Mouse (Mus musculus): ENCODE results near the gene Afap1l2.

Afap1l2 gene

GRCm38 (mm10) chr19:57007291-57007690 lies 737 bp downstream of the Afap1l2 start:
- no peak for DNase-seq (ENCODE audit: low read depth)

GRCm38 (mm10) chr19:57006841-57007240 lies 1.2 kb downstream of the Afap1l2 start:
- no peak for DNase-seq (ENCODE audit: low read depth)

- DNase-seq (ENCODE audit: low read depth): no peak
These were observed 3.0 kb downstream of the Afap1l2 start for GRCm38 (mm10) chr19:57005062-57005461.

GRCm38 (mm10) chr19:57003460-57003810 lies 4.6 kb downstream of the Afap1l2 start:
- no peak for DNase-seq (ENCODE audit: low read depth)

GRCm38 (mm10) chr19:57002741-57003459 lies 5.1 kb downstream of the Afap1l2 start:
- no peak for DNase-seq (ENCODE audit: low read depth)

GRCm38 (mm10) chr19:57001926-57002325 lies 6.1 kb downstream of the Afap1l2 start:
- DNase-seq (ENCODE audit: low read depth): no peak

GRCm38 (mm10) chr19:57000592-57000991 lies 7.4 kb downstream of the Afap1l2 start:
- DNase-seq (ENCODE audit: low read depth): no peak

- DNase-seq (ENCODE audit: low read depth): no peak
These were observed 8.2 kb downstream of the Afap1l2 start for GRCm38 (mm10) chr19:56999781-57000180.

- no peak for DNase-seq (ENCODE audit: low read depth)
These were observed 9.1 kb downstream of the Afap1l2 start for GRCm38 (mm10) chr19:56998910-56999309.

- DNase-seq (ENCODE audit: low read depth): no peak
These were observed 9.7 kb downstream of the Afap1l2 start for GRCm38 (mm10) chr19:56998331-56998730.

- no peak for DNase-seq (ENCODE audit: low read depth)
These were observed 10.8 kb downstream of the Afap1l2 start for GRCm38 (mm10) chr19:56997164-56997599.

- no peak for DNase-seq (ENCODE audit: low read depth)
These were observed 12.6 kb downstream of the Afap1l2 start for GRCm38 (mm10) chr19:56995441-56995840.

- DNase-seq (ENCODE audit: low read depth): no peak
These were observed 13.4 kb downstream of the Afap1l2 start for GRCm38 (mm10) chr19:56994653-56995052.

- no peak for DNase-seq (ENCODE audit: low read depth)
These were observed 14.3 kb downstream of the Afap1l2 start for GRCm38 (mm10) chr19:56993763-56994162.

- DNase-seq (ENCODE audit: low read depth): no peak
These were observed 15.0 kb downstream of the Afap1l2 start for GRCm38 (mm10) chr19:56992978-56993545.

- DNase-seq (ENCODE audit: low read depth): no peak
These were observed 17.5 kb downstream of the Afap1l2 start for GRCm38 (mm10) chr19:56990367-56991111.

GRCm38 (mm10) chr19:56989171-56989570 lies 18.9 kb downstream of the Afap1l2 start:
- no peak for DNase-seq (ENCODE audit: low read depth)

- DNase-seq (ENCODE audit: low read depth): no peak
These were observed 23.8 kb downstream of the Afap1l2 start for GRCm38 (mm10) chr19:56984229-56984628.

- no peak for DNase-seq (ENCODE audit: low read depth)
These were observed 24.3 kb downstream of the Afap1l2 start for GRCm38 (mm10) chr19:56983757-56984156.

- DNase-seq (ENCODE audit: low read depth): no peak
These were observed 26.3 kb downstream of the Afap1l2 start for GRCm38 (mm10) chr19:56981760-56982159.

GRCm38 (mm10) chr19:56980803-56981202 lies 27.2 kb downstream of the Afap1l2 start:
- no peak for DNase-seq (ENCODE audit: low read depth)

- no peak for DNase-seq (ENCODE audit: low read depth)
These were observed 30.8 kb downstream of the Afap1l2 start for GRCm38 (mm10) chr19:56976962-56977948.
